Mouse (Mus musculus) heart, adult 18-20 months (tissue): ENCODE measurements around the gene B9d1. TPM values are rescaled to one million over a fixed set of nuclear protein-coding genes. Genes with fewer than 3 reads are reported as not detected.

Source experiments
- DNase-seq, 2 experiments: peaks; one replicate each; pipeline ENCODE4 v3.0.0; 2021 to 2022; ENCODE audit warnings: mixed read lengths in 1 of 2
- total RNA-seq, 2 experiments: library from RNA; stranded (reverse); gene quantifications; 2 replicates each; pipeline ENCODE4 v1.2.3; 2021

Gene B9d1
- total RNA-seq, 2 experiments from 2014 or later: 6.3 to 7.5 TPM

GRCm38 (mm10) chr11:61489085-61489484, 15.9 kb upstream of the B9d1 start:
- peak in 1 of 2 experiments; percentile 1 for DNase-seq

DNA sequence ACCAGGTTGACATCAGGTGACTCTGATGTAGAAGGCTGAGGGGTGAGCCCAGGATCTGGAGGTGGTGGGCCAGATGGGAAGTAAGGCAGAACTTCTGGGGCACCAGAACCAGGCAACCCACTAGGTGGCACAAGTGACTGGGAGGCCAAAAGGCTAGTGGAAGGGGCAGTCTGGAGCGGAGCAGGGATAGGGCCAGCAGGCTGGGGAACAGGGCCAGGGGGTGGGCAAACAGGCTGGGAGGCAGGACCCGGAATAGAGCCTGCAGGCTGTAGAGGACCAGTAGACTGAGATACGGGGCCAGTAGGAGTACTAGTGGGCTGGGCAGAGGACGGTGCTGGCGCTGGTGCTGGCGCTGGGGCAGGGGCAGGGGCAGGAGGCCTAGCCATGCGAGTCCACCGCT, 15.1 kb upstream of the B9d1 start:
- DNase-seq: peak in 1 of 2 experiments; percentile 2

GRCm38 (mm10) chr11:61490944-61491520, 13.9 kb upstream of the B9d1 start:
- DNase-seq: peak in 1 of 2 experiments; percentile 6

DNA sequence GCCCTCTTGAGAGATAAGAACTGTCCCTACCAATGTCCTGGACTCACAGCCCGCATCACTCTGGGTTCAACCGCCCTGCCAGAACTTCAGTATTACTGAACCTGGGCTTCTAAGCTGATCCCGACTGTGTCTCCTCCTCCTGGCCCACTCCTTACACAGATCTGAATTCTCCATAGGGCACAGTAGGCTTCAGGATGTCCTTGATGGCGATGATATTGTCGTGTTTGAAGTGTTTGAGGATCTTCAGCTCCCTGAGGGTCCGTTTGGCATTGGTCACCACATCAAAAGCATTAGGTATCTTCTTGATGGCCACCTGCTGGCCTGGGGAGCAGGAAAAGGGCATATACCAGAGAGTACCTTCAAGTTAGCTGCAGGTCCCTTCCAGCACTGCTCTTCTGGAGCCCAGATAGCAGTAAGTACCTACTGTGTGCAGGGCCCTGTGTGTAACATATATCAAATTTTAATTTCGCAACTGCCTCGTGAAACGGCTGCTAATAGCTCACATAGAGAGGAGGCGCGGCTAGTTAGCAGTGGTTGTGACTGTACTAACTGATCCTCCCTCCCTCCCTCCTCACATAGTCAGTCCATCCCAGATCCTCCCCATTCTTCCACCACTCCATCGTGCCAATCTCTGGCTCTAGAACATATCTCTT, 12.1 kb upstream of the B9d1 start:
- no peak for DNase-seq

GRCm38 (mm10) chr11:61493525-61494128, 11.3 kb upstream of the B9d1 start:
- no peak for DNase-seq

- DNase-seq: peak; percentile 96 to 98
Observed at GRCm38 (mm10) chr11:61494129-61494997, 10.6 kb upstream of the B9d1 start, which contains the start of gene Mapk7. Mapk7 (minus strand) TSS chr11:61494406.

DNA sequence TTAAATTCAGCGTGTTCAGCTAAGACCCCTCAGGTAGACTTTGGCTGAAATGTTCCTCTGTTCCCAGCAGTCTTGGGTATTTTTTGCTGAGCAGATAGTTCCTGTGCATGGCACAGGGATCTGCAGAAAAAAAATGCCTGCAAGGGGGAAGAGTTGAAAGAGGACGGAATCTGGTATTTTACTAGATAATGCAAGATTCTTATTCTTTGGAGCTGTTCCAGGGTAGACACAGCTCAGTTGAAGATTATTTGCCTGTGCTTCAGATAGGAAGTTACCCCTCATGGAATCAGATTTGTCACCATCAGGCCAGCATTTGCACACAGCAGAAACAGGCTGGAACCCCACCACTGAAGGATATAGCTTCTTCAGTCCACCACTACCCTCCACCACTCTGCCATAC, 9.4 kb upstream of the B9d1 start:
- DNase-seq: no peak

- no peak for DNase-seq
Observed at GRCm38 (mm10) chr11:61497490-61497889, 7.5 kb upstream of the B9d1 start.

- DNase-seq: no peak
Observed at GRCm38 (mm10) chr11:61498736-61499504, 6.0 kb upstream of the B9d1 start.

- DNase-seq: no peak
Observed at GRCm38 (mm10) chr11:61503933-61504332, 1.0 kb upstream of the B9d1 start.

DNA sequence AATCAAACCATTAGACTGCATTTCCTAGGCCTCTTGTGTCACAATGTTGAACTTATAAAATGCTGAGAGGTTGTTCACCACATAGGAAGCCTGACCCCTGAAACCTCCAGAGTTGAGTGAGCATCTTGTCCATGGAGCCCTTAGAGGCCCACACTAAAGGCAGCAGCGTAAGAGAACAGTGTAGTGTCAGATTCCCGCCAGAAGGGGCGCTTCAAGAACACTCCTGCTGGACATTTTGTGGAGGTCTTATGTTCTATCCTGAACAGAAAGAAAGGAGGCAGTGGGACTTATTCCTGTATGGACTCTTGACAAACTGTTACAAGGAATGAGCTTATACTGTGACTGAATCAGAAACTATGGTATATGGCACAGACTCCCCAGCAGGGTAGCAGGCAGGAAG, 10.0 kb downstream of the B9d1 start:
- DNase-seq: peak; percentile 45 to 65

DNA sequence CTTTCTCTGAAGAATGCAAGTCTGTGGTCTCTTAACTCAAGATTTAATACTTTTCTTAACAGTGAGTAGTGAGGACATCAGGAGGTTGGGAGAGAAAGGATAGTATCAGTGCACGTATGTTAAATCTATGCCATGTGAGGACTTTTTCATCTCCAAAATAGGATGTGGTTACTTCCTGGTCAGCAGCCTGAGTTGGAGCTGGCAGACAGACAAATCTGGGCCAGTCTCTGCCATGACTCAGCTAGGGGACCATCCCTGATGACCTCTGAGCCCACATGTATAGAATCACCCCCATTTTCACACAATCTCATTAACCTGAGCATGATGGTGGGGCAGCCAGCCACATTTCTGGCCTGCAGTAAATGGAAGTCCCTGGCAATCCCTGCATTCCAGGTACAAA, 13.0 kb downstream of the B9d1 start:
- DNase-seq: no peak

GRCm38 (mm10) chr11:61518871-61519270, 13.9 kb downstream of the B9d1 start:
- DNase-seq: no peak

DNA sequence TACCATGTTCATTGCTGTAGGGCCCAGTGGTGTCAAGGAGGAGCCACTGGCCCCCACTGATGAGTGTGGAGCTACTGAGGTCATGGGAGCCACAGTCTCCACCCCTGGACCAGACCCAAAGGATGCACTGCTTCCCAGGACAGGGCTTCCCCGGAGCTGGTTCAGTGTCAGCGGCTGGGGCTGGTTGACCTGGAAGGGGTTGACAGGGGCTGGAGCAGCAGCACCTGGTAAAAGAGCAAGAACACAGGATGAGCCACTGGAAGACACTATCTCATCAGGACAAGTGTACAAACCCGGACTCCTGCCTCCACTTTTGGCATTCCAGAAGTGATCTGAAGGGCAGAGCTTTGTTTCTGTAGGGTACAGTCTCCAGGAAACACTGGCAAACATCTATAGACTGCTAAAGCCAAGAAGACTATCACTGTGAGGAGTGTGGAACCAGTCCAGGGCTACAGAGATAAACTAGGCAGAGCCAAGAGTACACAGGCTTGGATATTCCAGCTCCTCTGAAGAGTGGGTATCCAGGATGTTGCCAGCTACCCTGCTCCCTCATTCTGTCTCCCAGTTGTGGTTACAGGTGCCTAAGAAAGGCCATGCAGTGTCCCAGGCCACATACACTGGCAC, 14.7 kb downstream of the B9d1 start:
- DNase-seq: peak; percentile 52 to 65

GRCm38 (mm10) chr11:61526872-61527271, 21.9 kb downstream of the B9d1 start:
- no peak for DNase-seq

DNA sequence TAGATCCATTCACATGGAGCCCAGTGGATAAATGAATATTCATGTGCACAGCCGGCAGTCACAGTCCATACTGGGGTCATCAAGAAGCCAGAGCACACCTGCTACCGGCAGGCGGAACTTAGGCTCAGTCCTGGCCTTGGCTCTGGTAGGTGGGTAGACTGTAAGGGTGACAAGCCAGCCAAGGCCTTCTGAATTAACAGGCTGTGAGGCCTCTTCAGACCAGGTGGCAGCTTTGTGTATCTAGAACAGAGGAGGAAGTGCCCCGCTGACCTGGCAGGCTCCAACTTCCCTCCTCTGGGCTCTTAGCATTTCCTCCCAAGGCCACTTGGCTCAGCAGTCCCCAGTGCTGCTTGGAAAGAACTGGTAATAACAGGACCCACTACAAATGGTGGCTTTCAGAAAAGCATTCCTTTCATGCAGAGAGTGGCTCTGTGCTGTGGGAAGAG, 24.3 kb downstream of the B9d1 start:
- peak in 1 of 2 experiments; percentile 64 for DNase-seq

DNA sequence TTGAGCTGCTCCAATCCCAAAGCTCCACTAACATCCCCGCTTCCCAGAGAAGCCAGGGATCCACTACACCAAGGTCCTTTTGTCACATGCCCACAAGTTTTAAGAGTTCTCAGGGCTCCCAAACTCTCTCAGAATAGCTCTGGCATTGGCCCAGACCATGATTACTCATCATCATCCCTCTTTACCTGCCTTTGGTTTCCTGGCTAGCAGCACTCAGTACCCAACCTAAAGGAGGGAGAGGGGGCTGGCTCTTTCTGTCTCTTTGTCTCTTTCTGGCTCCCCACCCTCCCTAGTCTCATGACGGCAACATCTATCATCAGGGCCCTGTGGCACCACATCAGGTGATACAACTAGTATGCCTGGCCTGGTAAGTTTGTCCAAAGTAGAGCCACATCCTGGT, 27.9 kb downstream of the B9d1 start:
- DNase-seq: peak in 1 of 2 experiments; percentile 43

DNA sequence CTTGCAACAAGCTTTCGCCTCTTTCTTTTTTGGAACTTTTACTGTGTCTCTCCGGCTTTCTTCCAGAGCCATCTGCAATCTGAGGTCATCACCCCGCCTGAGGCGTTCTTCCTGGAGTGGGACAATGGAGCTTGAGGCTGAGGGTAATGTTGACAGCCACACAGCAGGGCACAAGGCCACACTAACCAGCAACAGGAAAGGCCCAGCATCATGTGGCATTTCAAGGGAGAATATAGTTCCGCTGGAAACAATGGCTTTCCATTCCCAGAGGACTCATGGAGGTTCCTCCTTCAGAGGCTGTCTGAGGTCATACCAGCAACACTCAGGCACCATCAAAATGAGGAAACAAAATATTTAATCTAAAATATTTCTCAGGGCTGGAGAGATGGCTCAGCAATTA, 28.6 kb downstream of the B9d1 start:
- DNase-seq: peak; percentile 60 to 86

GRCm38 (mm10) chr11:61535530-61535929, 30.6 kb downstream of the B9d1 start:
- no peak for DNase-seq

DNA sequence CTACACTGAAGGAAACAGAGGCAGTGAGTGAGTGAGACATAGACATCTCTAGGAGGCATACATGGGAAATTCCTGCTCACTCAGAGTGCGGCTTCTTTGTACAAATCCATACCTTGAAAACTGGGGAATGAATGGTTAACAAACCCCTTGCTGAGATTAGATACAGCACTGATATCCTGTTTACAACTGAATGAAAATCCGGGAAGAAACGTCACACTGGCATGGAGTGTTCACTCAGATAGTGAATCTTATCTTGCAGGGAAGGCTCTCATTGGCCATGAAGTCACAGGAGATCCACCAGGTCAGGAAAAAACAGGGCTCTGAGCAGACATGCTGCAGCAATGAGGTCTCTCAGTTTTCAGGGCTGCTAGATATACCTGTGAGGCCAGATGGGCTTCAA, 32.0 kb downstream of the B9d1 start:
- DNase-seq: no peak

- no peak for DNase-seq
Observed at GRCm38 (mm10) chr11:61537362-61537761, 32.4 kb downstream of the B9d1 start.
